Mouse (Mus musculus) cerebellum, adult 2 months (tissue): Measurements from ENCODE around the gene Alox12e.

Source experiments
- CTCF ChIP-seq: fragments of 200-500 bp; IDR thresholded peaks from 2 replicates; pipeline ENCODE4 v1.5.1; 2011; ENCODE audit warnings: low read depth, mild to moderate bottlenecking, control low read depth, low read length, moderate library complexity, borderline replicate concordance; ENCODE audit not compliant: insufficient read depth
- POLR2A ChIP-seq: fragments of 200-500 bp; IDR thresholded peaks from 2 replicates; pipeline ENCODE4 v1.6.1; 2011; ENCODE audit warnings: low read length, control low read depth, borderline replicate concordance; ENCODE audit not compliant: insufficient read depth

DNA sequence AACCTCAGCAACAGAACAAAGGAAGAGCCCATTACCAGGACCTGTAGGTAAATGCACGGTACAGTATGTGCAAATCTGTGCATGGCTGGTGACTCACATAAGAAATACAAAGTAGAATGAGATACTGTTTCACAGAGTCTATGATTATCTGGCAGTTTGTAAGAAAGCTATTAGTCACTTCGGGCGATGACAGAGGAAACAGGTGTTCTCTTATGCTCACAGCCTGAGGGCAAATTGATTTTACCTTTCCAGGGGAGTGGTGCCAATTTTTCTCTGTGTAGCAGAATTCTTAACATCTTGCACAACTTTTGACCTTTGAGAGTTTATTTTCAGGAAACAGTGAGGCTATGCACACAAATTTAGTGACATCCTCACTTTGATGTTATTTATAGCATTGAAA lies 37.7 kb downstream of the Alox12e start:
- TF ChIP-seq CTCF (no peak), POLR2A (no peak)
